Mouse (Mus musculus): ENCODE data around the gene Adgrl3.

Adgrl3 gene

GRCm38 (mm10) chr5:81019590-81020254 is at the start of gene Adgrl3:
Adgrl3 (plus strand) TSS chr5:81020138.
- ATAC-seq (ENCODE audit: insufficient number of reproducible peaks, low FRiP score, low TSS enrichment) = peak; percentile 77

GRCm38 (mm10) chr5:81019166-81019565 is 772 bp upstream of the Adgrl3 start:
- peak; percentile 42 for ATAC-seq (ENCODE audit: insufficient number of reproducible peaks, low FRiP score, low TSS enrichment)

GRCm38 (mm10) chr5:81020281-81021005 is 505 bp downstream of the Adgrl3 start:
- ATAC-seq (ENCODE audit: insufficient number of reproducible peaks, low FRiP score, low TSS enrichment) = peak; percentile 1; the same call in 1 of the 2 replicates

GRCm38 (mm10) chr5:81021006-81021320 is 1.0 kb downstream of the Adgrl3 start:
- no peak for ATAC-seq (ENCODE audit: insufficient number of reproducible peaks, low FRiP score, low TSS enrichment)

- ATAC-seq (ENCODE audit: insufficient number of reproducible peaks, low FRiP score, low TSS enrichment) = 0 out of 2 replicates have a peak, but pooled peaks have one; percentile 5
Observed at GRCm38 (mm10) chr5:81021331-81021863, 1.5 kb downstream of the Adgrl3 start.

- ATAC-seq (ENCODE audit: insufficient number of reproducible peaks, low FRiP score, low TSS enrichment) = 0 out of 2 replicates have a peak, but pooled peaks have one; percentile 6
Observed at GRCm38 (mm10) chr5:81021864-81022305, 1.9 kb downstream of the Adgrl3 start.

GRCm38 (mm10) chr5:81022306-81023071 is 2.6 kb downstream of the Adgrl3 start:
- ATAC-seq (ENCODE audit: insufficient number of reproducible peaks, low FRiP score, low TSS enrichment) = peak; percentile 15; the same call in 1 of the 2 replicates

GRCm38 (mm10) chr5:81023923-81024715 is 4.2 kb downstream of the Adgrl3 start:
- ATAC-seq (ENCODE audit: insufficient number of reproducible peaks, low FRiP score, low TSS enrichment) = no peak

GRCm38 (mm10) chr5:81028875-81029274 is 8.9 kb downstream of the Adgrl3 start:
- ATAC-seq (ENCODE audit: insufficient number of reproducible peaks, low FRiP score, low TSS enrichment) = no peak

- no peak for ATAC-seq (ENCODE audit: insufficient number of reproducible peaks, low FRiP score, low TSS enrichment)
Observed at GRCm38 (mm10) chr5:81037091-81037490, 17.2 kb downstream of the Adgrl3 start.

- ATAC-seq (ENCODE audit: insufficient number of reproducible peaks, low FRiP score, low TSS enrichment) = no peak
Observed at GRCm38 (mm10) chr5:81043875-81044274, 23.9 kb downstream of the Adgrl3 start.

GRCm38 (mm10) chr5:81046128-81046527 is 26.2 kb downstream of the Adgrl3 start:
- no peak for ATAC-seq (ENCODE audit: insufficient number of reproducible peaks, low FRiP score, low TSS enrichment)

- ATAC-seq (ENCODE audit: insufficient number of reproducible peaks, low FRiP score, low TSS enrichment) = no peak
Observed at GRCm38 (mm10) chr5:81054628-81055027, 34.7 kb downstream of the Adgrl3 start.

- ATAC-seq (ENCODE audit: insufficient number of reproducible peaks, low FRiP score, low TSS enrichment) = no peak
Observed at GRCm38 (mm10) chr5:81055253-81055652, 35.3 kb downstream of the Adgrl3 start.

- no peak for ATAC-seq (ENCODE audit: insufficient number of reproducible peaks, low FRiP score, low TSS enrichment)
Observed at GRCm38 (mm10) chr5:81058122-81058521, 38.2 kb downstream of the Adgrl3 start.

- no peak for ATAC-seq (ENCODE audit: insufficient number of reproducible peaks, low FRiP score, low TSS enrichment)
Observed at GRCm38 (mm10) chr5:81060950-81061349, 41.0 kb downstream of the Adgrl3 start.

- ATAC-seq (ENCODE audit: insufficient number of reproducible peaks, low FRiP score, low TSS enrichment) = no peak
Observed at GRCm38 (mm10) chr5:81061386-81061785, 41.4 kb downstream of the Adgrl3 start.

- ATAC-seq (ENCODE audit: insufficient number of reproducible peaks, low FRiP score, low TSS enrichment) = no peak
Observed at GRCm38 (mm10) chr5:81064026-81064425, 44.1 kb downstream of the Adgrl3 start.

- ATAC-seq (ENCODE audit: insufficient number of reproducible peaks, low FRiP score, low TSS enrichment) = no peak
Observed at GRCm38 (mm10) chr5:81068173-81068572, 48.2 kb downstream of the Adgrl3 start.

- ATAC-seq (ENCODE audit: insufficient number of reproducible peaks, low FRiP score, low TSS enrichment) = no peak
Observed at GRCm38 (mm10) chr5:81068839-81069238, 48.9 kb downstream of the Adgrl3 start.

Data from cerebellum, adult (tissue).